Mouse (Mus musculus): ENCODE results near the gene Clcnka.

Clcnka gene

GRCm38 (mm10) chr4:141420886-141421285 is 22.4 kb upstream of the Clcnka start:
- no peak for DNase-seq

GRCm38 (mm10) chr4:141420192-141420829 is 21.8 kb upstream of the Clcnka start, which contains the start of gene Hspb7:
Hspb7 (plus strand) TSS chr4:141420779.
- DNase-seq: no peak

- no peak for DNase-seq
Measured at GRCm38 (mm10) chr4:141419398-141420191, 21.1 kb upstream of the Clcnka start.

- DNase-seq: no peak
Measured at GRCm38 (mm10) chr4:141415924-141416323, 17.4 kb upstream of the Clcnka start, which contains the start of gene Clcnkb. Clcnkb (minus strand) TSS chr4:141416014.

GRCm38 (mm10) chr4:141411430-141411992 is 13.0 kb upstream of the Clcnka start:
- no peak for DNase-seq

- no peak for DNase-seq
Measured at GRCm38 (mm10) chr4:141408577-141408976, 10.1 kb upstream of the Clcnka start.

GRCm38 (mm10) chr4:141406516-141407299 is 8.2 kb upstream of the Clcnka start:
- DNase-seq: no peak

GRCm38 (mm10) chr4:141405314-141405622 is 6.7 kb upstream of the Clcnka start:
- DNase-seq: no peak

GRCm38 (mm10) chr4:141404518-141405313 is 6.2 kb upstream of the Clcnka start:
- DNase-seq: peak; percentile 93

GRCm38 (mm10) chr4:141400171-141400570 is 1.6 kb upstream of the Clcnka start:
- DNase-seq: no peak

- no peak for DNase-seq
Measured at GRCm38 (mm10) chr4:141397861-141398260, 663 bp downstream of the Clcnka start.

GRCm38 (mm10) chr4:141394751-141395150 is 3.8 kb downstream of the Clcnka start:
- DNase-seq: no peak

- DNase-seq: no peak
Measured at GRCm38 (mm10) chr4:141391293-141391692, 7.2 kb downstream of the Clcnka start.

- no peak for DNase-seq
Measured at GRCm38 (mm10) chr4:141389366-141390150, 9.0 kb downstream of the Clcnka start.

- no peak for DNase-seq
Measured at GRCm38 (mm10) chr4:141387933-141388332, 10.6 kb downstream of the Clcnka start.

- DNase-seq: peak; percentile 84
Measured at GRCm38 (mm10) chr4:141387093-141387784, 11.3 kb downstream of the Clcnka start.

GRCm38 (mm10) chr4:141386150-141386549 is 12.4 kb downstream of the Clcnka start:
- DNase-seq: no peak

GRCm38 (mm10) chr4:141385275-141385674 is 13.2 kb downstream of the Clcnka start:
- no peak for DNase-seq

- peak; percentile 49 for DNase-seq
Measured at GRCm38 (mm10) chr4:141382406-141382805, 16.1 kb downstream of the Clcnka start.

- no peak for DNase-seq
Measured at GRCm38 (mm10) chr4:141379674-141380073, 18.9 kb downstream of the Clcnka start.

GRCm38 (mm10) chr4:141372426-141372825 is 26.1 kb downstream of the Clcnka start:
- DNase-seq: no peak
